Mouse (Mus musculus) c-Kit-positive CD71-positive TER-119-negative erythroid progenitor cells, embryonic 14.5 days (primary cell): Measurements from ENCODE around the gene Slc25a44.
A peak's percentile ranks its signal among the peaks of the same experiment; 100 is the strongest.
"Not testable (repeated sequence)": the region's sequence is repeated elsewhere in the genome, so short reads cannot be mapped to it uniquely, and the experiment has no call there.

ENCODE experiments used
- DNase-seq: peaks from one replicate; pipeline ENCODE4 v3.0.0-alpha.2; 2013; ENCODE audit warnings: low read depth

Slc25a44 gene

GRCm38 (mm10) chr3:88411681-88412080, 13.3 kb downstream of the Slc25a44 start:
- DNase-seq = no peak

- DNase-seq = no peak
Observed at GRCm38 (mm10) chr3:88410645-88411031, 14.3 kb downstream of the Slc25a44 start.

GRCm38 (mm10) chr3:88409741-88410644, 14.9 kb downstream of the Slc25a44 start, which contains the start of gene Pmf1:
TSS of gene Pmf1 (minus strand) at chr3:88410331.
- DNase-seq = peak; percentile 86

- DNase-seq = no peak
Observed at GRCm38 (mm10) chr3:88408953-88409352, 16.0 kb downstream of the Slc25a44 start.

- DNase-seq = no peak
Observed at GRCm38 (mm10) chr3:88407529-88407928, 17.4 kb downstream of the Slc25a44 start.

GRCm38 (mm10) chr3:88407090-88407489, 17.8 kb downstream of the Slc25a44 start:
- peak; percentile 71 for DNase-seq

- DNase-seq = no peak
Observed at GRCm38 (mm10) chr3:88403522-88404230, 21.3 kb downstream of the Slc25a44 start.

GRCm38 (mm10) chr3:88398666-88399065, 26.3 kb downstream of the Slc25a44 start:
- no peak for DNase-seq

GRCm38 (mm10) chr3:88395742-88396141, 29.2 kb downstream of the Slc25a44 start:
- DNase-seq = no peak

- DNase-seq = no peak
Observed at GRCm38 (mm10) chr3:88395288-88395687, 29.7 kb downstream of the Slc25a44 start.

- no peak for DNase-seq
Observed at GRCm38 (mm10) chr3:88393776-88394375, 31.1 kb downstream of the Slc25a44 start.

GRCm38 (mm10) chr3:88384364-88384763, 40.6 kb downstream of the Slc25a44 start, which contains the start of gene Bglap:
TSS of gene Bglap (minus strand) at chr3:88384464.
- no peak for DNase-seq

- DNase-seq = not testable (repeated sequence)
Observed at GRCm38 (mm10) chr3:88382383-88382782, 42.6 kb downstream of the Slc25a44 start.

GRCm38 (mm10) chr3:88381389-88382315, 43.3 kb downstream of the Slc25a44 start:
- not testable (repeated sequence) for DNase-seq

GRCm38 (mm10) chr3:88378599-88378998, 46.3 kb downstream of the Slc25a44 start, which contains the start of gene Bglap2:
TSS of gene Bglap2 (minus strand) at chr3:88378699.
- DNase-seq = not testable (repeated sequence)

- not testable (repeated sequence) for DNase-seq
Observed at GRCm38 (mm10) chr3:88376644-88377043, 48.3 kb downstream of the Slc25a44 start.

- DNase-seq = peak; percentile 34
Observed at GRCm38 (mm10) chr3:88375750-88376626, 49.0 kb downstream of the Slc25a44 start.

- not testable (repeated sequence) for DNase-seq
Observed at GRCm38 (mm10) chr3:88372643-88373042, 52.3 kb downstream of the Slc25a44 start, which contains the start of gene Bglap3. TSS of gene Bglap3 (minus strand) at chr3:88372743.

GRCm38 (mm10) chr3:88368511-88368910, 56.4 kb downstream of the Slc25a44 start:
- not testable (repeated sequence) for DNase-seq

- DNase-seq = not testable (repeated sequence)
Observed at GRCm38 (mm10) chr3:88367517-88367916, 57.4 kb downstream of the Slc25a44 start.
